Mouse (Mus musculus): ENCODE data around the gene Lacc1.

Lacc1 gene

GRCm38 (mm10) chr14:76979569-76979968, 57.1 kb downstream of the Lacc1 start:
- no peak for DNase-seq (ENCODE audit: low spot score in 2 of 2)
